Mouse (Mus musculus) limb, embryonic 11.5 days (tissue): ENCODE measurements around the gene Ralbp1. TPM values are rescaled to one million over a fixed set of nuclear protein-coding genes. Genes with fewer than 3 reads are reported as not detected.

Source experiments
- ATAC-seq: fragments of 200-750 bp; cut with Nextera tagmentation; 2 replicates; pipeline ENCODE4 v1.8.0; 2017; ENCODE audit warnings: low read depth; ENCODE audit not compliant: insufficient number of reproducible peaks, low FRiP score, low TSS enrichment
- DNase-seq: peaks from one replicate; pipeline ENCODE4 v3.0.0-alpha.2; 2015; ENCODE audit warnings: low spot score
- H3K27ac ChIP-seq: fragments of 300-500 bp; sonication (generic); replicated peaks from 2 replicates; pipeline ENCODE4 v1.5.1; 2014; ENCODE audit warnings: low read depth, mild to moderate bottlenecking, low read length
- H3K27me3 ChIP-seq: fragments of 300-500 bp; sonication (generic); 2 replicates; pipeline ENCODE4 v1.6.1; 2014; ENCODE audit warnings: mild to moderate bottlenecking, low read length, mixed read lengths; ENCODE audit not compliant: control insufficient read depth, insufficient read depth
- H3K36me3 ChIP-seq: fragments of 300-500 bp; sonication (generic); 2 replicates; pipeline ENCODE4 v1.6.1; 2014; ENCODE audit warnings: mild to moderate bottlenecking, low read length, moderate library complexity, mixed read lengths; ENCODE audit not compliant: control insufficient read depth, insufficient read depth
- H3K4me1 ChIP-seq: fragments of 300-500 bp; sonication (generic); 2 replicates; pipeline ENCODE4 v1.6.1; 2014; ENCODE audit warnings: low read length, mixed read lengths; ENCODE audit not compliant: control insufficient read depth, insufficient read depth
- H3K4me2 ChIP-seq: fragments of 300-500 bp; sonication (generic); 2 replicates; pipeline ENCODE4 v1.6.1; 2014; ENCODE audit warnings: low read depth, mild to moderate bottlenecking, moderate library complexity; ENCODE audit not compliant: severe bottlenecking
- H3K4me3 ChIP-seq: fragments of 300-500 bp; sonication (generic); 2 replicates; pipeline ENCODE4 v1.5.1; 2014; ENCODE audit warnings: low read depth, low read length
- H3K9ac ChIP-seq: fragments of 300-500 bp; sonication (generic); 2 replicates; pipeline ENCODE4 v1.6.1; 2014; ENCODE audit warnings: mild to moderate bottlenecking, low read length
- H3K9me3 ChIP-seq: fragments of 300-500 bp; sonication (generic); 2 replicates; pipeline ENCODE4 v1.6.1; 2016; ENCODE audit warnings: low read length; ENCODE audit not compliant: control insufficient read depth
- WGBS: fragments of 180-500 bp; shearing (Covaris S2); extraction: QIAGEN DNeasy Blood & Tissue Kit; methylation state at CpG from one replicate; pipeline ENCODE4 v1.1.7; 2014; 5-methylcytosine and 5-hydroxymethylcytosine counted together
- polyA plus RNA-seq: library from polyadenylated mRNA; unstranded; fragments of >200 nt; fragmentation: Nextera tagmentation; extraction: Ambion mirVana; gene quantifications from 2 replicates; pipeline ENCODE4 v1.2.1, GENCODE M21; 2014

Ralbp1 gene
- polyA plus RNA-seq, 1 experiment from 2014 or later, result 55.2 TPM

DNA sequence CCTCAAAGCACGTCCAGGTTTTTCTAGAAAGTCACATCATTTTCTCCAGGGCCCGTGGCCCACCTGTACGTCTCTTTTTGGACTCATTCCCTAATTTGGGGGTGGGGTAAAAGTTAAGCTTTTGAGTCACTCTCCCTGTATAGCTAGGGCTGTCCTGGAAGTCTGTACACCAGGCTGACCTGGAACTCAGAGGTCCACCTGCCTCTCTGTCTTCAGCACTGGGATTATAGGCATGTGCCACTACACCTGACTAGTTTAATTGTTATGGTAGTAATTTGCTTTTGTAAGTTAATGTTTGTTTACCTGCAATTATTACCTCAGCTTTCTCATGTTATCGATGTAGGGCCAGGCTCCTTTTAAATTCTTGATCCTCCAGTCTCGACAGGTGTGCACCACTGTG is 63.2 kb downstream of the Ralbp1 start:
- H3K4me3 ChIP-seq, result no peak overlapping the region
- H3K9ac ChIP-seq, result no peak overlapping the region
- no peaks in the 10 kb centered on the region for H3K9me3 ChIP-seq
- H3K27ac ChIP-seq, result no peak overlapping the region
- no peaks in the 10 kb centered on the region for H3K4me1 ChIP-seq
- no peak overlapping the region for H3K4me2 ChIP-seq
- ATAC-seq (no peak), DNase-seq (no peak)
- no peaks in the 10 kb centered on the region for H3K27me3 ChIP-seq
- WGBS, result 98% methylated on average over 5 of the region's 5 CpGs
- peaks cover 6% of the 10 kb centered on the region for H3K36me3 ChIP-seq

DNA sequence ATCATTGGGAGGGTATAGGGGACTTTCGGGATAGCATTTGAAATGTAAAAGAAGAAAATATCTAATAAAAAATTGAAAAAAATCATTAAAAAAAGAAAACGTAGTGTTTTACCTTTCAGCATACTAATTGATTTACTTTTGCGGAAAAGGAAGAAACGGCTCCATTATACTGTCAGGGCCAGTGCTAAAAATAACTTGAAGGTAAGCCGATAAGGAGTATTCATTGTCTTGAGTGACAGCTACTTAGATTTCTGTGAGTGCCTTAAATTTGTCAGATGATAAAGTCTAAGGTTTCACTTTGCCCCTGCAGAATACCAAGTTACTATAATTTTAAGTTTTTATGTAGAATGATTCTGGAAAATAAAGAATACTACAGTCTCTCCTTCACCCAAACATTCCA is 65.4 kb downstream of the Ralbp1 start:
- 93% methylated on average over 5 of the region's 5 CpGs for WGBS
- peaks cover 7% of the 10 kb centered on the region for H3K36me3 ChIP-seq
- ATAC-seq, result no peak

DNA sequence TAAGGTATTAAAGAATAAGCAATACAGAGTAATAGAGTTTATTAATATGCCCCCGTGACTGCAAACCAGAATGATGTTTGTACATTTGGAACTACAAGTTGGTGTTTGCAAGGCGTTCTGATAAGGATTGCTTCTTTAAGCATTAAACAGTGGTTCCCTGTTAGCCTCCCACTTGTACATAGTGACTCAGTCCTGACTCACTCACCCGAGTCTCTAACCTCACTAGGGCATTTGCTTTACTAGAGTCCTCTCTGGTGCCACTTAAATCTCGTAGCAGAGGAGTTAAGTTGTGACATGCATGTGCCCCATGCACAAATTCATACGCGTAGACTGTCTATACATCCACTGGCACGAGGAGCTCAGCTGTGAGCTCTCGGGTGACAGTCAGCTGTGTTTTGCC is 71.8 kb downstream of the Ralbp1 start:
- H3K4me1 ChIP-seq, result no peaks in the 10 kb centered on the region
- no peaks in the 10 kb centered on the region for H3K9me3 ChIP-seq
- no peak overlapping the region for H3K9ac ChIP-seq
- peaks cover 11% of the 10 kb centered on the region for H3K36me3 ChIP-seq
- no peak for DNase-seq
- WGBS, result 95% methylated on average over 8 of the region's 8 CpGs
- no peak for ATAC-seq
- no peaks in the 10 kb centered on the region for H3K27me3 ChIP-seq
- H3K27ac ChIP-seq, result no peak overlapping the region
- H3K4me2 ChIP-seq, result no peak overlapping the region
- H3K4me3 ChIP-seq, result no peak overlapping the region

More for the DNA sequence above, 65.4 kb downstream of the Ralbp1 start:
- H3K9ac ChIP-seq, result no peak overlapping the region
- no peaks in the 10 kb centered on the region for H3K27me3 ChIP-seq
- no peaks in the 10 kb centered on the region for H3K9me3 ChIP-seq
- no peak overlapping the region for H3K4me3 ChIP-seq
- no peak for DNase-seq
- no peak overlapping the region for H3K4me2 ChIP-seq
- no peaks in the 10 kb centered on the region for H3K4me1 ChIP-seq
- no peak overlapping the region for H3K27ac ChIP-seq

DNA sequence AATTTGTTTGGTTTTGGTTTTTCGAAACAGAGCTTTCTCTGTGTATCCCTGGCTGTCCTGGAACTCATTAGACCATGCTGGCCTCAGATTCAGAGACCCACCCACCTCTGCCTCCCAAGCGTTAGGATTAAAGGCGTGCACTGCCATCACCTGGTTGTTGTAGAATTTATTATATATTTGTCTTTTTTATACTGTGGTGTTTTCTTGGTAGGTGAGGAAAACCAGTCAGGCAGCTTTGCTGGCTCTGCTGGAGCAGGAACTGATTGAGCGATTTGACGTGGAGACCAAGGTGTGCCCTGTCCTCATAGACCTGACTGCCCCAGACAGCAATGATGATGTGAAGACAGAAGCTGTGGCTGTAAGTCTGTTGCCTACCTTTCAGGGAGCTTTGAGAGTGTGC is 74.6 kb downstream of the Ralbp1 start:
- Histone ChIP-seq H3K9me3 (no peaks in the 10 kb centered on the region), H3K36me3 (peaks cover 9% of the 10 kb centered on the region; the same call in 1 of the 2 replicates), H3K9ac (no peak overlapping the region), H3K27me3 (no peaks in the 10 kb centered on the region), H3K27ac (no peak overlapping the region), H3K4me3 (no peak overlapping the region), H3K4me2 (no peak overlapping the region), H3K4me1 (no peaks in the 10 kb centered on the region)
- no peak for ATAC-seq
- DNase-seq, result no peak
- WGBS, result 79% methylated on average over 5 of the region's 5 CpGs

DNA sequence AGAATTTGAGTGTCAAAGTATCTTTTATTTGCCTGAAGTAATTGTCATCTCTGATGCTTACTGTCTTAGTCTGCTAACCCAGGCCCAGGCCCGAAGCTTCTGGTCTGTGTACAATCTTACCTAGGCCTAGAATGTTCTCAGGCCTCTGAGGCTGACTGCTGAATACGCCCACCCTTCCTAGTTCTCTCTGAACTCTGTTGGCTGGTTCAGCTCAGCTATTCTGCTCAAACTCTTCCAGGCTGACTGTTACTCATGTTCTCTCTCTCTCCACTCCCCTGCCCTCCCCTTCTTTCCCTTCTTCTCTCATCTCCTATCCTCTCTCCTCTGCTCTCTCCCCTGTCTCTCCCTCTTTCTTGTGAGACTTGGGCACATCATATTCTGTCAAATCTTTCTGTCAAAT is 79.2 kb downstream of the Ralbp1 start:
- H3K4me1 ChIP-seq, result no peaks in the 10 kb centered on the region
- DNase-seq, result no peak
- H3K27ac ChIP-seq, result no peak overlapping the region
- H3K27me3 ChIP-seq, result no peaks in the 10 kb centered on the region
- peaks cover 5% of the 10 kb centered on the region; the same call in 1 of the 2 replicates for H3K36me3 ChIP-seq
- H3K9ac ChIP-seq, result no peak overlapping the region
- H3K4me3 ChIP-seq, result no peak overlapping the region
- no peak for ATAC-seq
- 83% methylated on average over 2 of the region's 2 CpGs for WGBS
- no peaks in the 10 kb centered on the region for H3K9me3 ChIP-seq
- no peak overlapping the region for H3K4me2 ChIP-seq

DNA sequence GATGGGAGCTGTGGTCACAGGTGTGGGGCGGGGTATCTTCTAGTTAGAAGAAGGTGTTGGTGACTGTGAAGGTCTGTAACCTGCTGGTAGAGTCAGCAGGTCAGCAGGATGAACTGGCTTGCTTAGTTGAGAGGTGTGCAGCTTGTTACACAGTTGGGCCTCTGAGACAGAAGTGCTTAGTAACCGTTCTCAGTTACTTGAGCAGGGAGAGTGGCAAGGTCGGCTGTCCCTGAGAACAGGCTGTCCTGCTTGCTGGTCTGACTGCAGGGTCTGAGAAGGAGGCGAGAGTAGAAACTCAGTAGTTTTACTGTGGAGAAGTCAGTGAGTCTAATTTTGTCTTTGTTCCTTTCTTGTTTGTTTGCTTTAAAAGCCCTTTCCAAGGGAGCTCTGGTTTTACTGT is 79.6 kb downstream of the Ralbp1 start:
- Histone ChIP-seq H3K36me3 (peaks cover 2% of the 10 kb centered on the region; the same call in 1 of the 2 replicates), H3K9ac (no peak overlapping the region), H3K4me1 (no peaks in the 10 kb centered on the region), H3K27me3 (no peaks in the 10 kb centered on the region), H3K4me3 (no peak overlapping the region), H3K9me3 (no peaks in the 10 kb centered on the region), H3K27ac (no peak overlapping the region), H3K4me2 (no peak overlapping the region)
- no peak for DNase-seq
- ATAC-seq, result no peak
- WGBS, result 72% methylated on average over 4 of the region's 4 CpGs

DNA sequence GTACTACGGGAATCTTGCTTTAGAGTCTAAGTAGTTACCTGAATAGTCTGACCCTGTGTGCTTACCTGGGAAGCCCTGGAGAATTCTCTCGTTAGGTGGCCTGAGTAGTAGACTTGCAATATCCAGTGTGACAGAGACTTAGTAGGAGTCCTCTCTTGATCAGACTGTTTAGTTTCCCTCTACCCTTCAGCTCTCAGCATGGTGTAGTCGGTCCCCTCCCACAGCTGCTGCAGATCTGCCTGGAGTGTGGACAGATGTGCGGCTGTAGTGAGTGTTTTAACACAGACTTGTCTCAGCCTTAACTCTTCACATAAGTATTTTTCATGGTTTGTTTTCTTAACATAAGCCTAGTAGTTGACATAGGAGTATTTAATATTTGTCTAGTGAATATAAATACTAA is 83.6 kb downstream of the Ralbp1 start:
- DNase-seq (no peak), ATAC-seq (no peak)
- no peaks in the 10 kb centered on the region for H3K27me3 ChIP-seq
- 86% methylated on average over 4 of the region's 4 CpGs for WGBS
- no peaks in the 10 kb centered on the region for H3K4me1 ChIP-seq
- no peaks in the 10 kb centered on the region for H3K9me3 ChIP-seq
- no peak overlapping the region for H3K4me2 ChIP-seq
- peaks cover 2% of the 10 kb centered on the region; the same call in 1 of the 2 replicates for H3K36me3 ChIP-seq
- no peak overlapping the region for H3K9ac ChIP-seq
- no peak overlapping the region for H3K27ac ChIP-seq
- no peak overlapping the region for H3K4me3 ChIP-seq

DNA sequence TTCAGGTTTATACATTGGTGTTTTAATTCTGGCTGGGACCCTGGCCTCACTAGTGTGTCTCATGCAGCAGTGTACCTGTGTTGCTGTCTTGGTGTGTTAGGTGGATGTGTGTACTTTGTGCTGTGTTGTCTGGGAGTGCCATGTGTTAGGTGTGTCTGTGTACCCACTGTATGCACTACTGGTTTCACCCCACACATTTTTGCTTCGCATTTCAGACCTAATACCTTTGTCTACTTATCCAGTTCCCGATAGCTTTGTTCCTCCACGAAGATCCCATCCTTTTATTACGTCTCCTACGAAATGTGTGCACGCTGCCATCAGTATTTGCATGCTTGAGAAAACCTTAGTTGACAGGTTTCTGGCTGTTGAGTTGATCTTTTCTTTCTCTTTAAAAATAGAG is 85.1 kb downstream of the Ralbp1 start:
- 93% methylated on average over 6 of the region's 6 CpGs for WGBS
- Histone ChIP-seq H3K4me2 (no peak overlapping the region), H3K4me1 (no peaks in the 10 kb centered on the region), H3K27me3 (no peaks in the 10 kb centered on the region), H3K4me3 (no peak overlapping the region), H3K9ac (no peak overlapping the region), H3K27ac (no peak overlapping the region), H3K9me3 (no peaks in the 10 kb centered on the region), H3K36me3 (peaks cover 2% of the 10 kb centered on the region; the same call in 1 of the 2 replicates)
- no peak for ATAC-seq
- no peak for DNase-seq

DNA sequence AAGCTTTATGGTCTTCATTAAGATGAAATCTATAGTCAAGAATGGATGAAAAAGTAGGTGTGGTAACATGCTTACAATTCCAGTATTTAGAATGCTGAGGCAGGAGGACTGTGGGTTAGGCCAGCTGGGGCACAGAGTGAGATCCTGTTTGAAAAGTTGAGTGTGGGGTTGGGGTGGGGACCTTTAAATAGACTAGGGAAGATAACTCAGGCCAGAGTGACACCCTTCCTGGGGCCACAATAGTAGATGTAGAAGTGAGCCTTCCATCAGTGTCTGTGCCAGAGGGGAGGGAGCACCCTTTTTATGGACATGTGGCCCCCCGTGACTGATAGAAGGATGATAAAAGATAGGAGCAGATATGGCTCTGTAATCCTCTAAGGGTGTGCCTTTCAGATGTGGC is 86.2 kb downstream of the Ralbp1 start:
- DNase-seq (no peak), ATAC-seq (no peak)
- Histone ChIP-seq H3K27ac (no peak overlapping the region), H3K27me3 (no peaks in the 10 kb centered on the region), H3K36me3 (peaks cover 2% of the 10 kb centered on the region; the same call in 1 of the 2 replicates), H3K4me3 (no peak overlapping the region), H3K9me3 (no peaks in the 10 kb centered on the region), H3K9ac (no peak overlapping the region), H3K4me1 (no peaks in the 10 kb centered on the region), H3K4me2 (no peak overlapping the region)
- WGBS, result 96% methylated on average over 1 of the region's 1 CpGs
